Mouse (Mus musculus): Measurements from ENCODE around the gene Scn3b. TPM values are rescaled to one million over a fixed set of nuclear protein-coding genes. Genes with fewer than 3 reads are reported as not detected.

The Scn3b gene
- polyA plus RNA-seq (2016; fragmentation: Nextera tagmentation; extraction: Ambion mirVana): 23.1 and 27.5 TPM in 2 replicates

GRCm38 (mm10) chr9:40269103-40269861, at the start of gene Scn3b:
Gene Scn3b, plus strand, starts transcription at chr9:40269217.
- Histone ChIP-seq H3K9me3 (no peaks in the 10 kb centered on the region), H3K4me1 (peaks cover 24% of the 10 kb centered on the region), H3K4me3 (replicated peaks) (peak within 1 kb of the TSS; percentile 49), H3K27me3 (peaks cover 19% of the 10 kb centered on the region), H3K36me3 (replicated peaks) (no peaks in the 10 kb centered on the region), H3K27ac (peak within 1 kb of the TSS; percentile 11; the same call in 1 of the 2 replicates), H3K9ac (peak within 1 kb of the TSS; percentile 54), H3K4me2 (peak within 1 kb of the TSS; percentile 74)
- under 1% methylated on average over 39 of the region's 42 CpGs for WGBS
- ATAC-seq (ENCODE audit: low FRiP score): peak; percentile 94

DNA sequence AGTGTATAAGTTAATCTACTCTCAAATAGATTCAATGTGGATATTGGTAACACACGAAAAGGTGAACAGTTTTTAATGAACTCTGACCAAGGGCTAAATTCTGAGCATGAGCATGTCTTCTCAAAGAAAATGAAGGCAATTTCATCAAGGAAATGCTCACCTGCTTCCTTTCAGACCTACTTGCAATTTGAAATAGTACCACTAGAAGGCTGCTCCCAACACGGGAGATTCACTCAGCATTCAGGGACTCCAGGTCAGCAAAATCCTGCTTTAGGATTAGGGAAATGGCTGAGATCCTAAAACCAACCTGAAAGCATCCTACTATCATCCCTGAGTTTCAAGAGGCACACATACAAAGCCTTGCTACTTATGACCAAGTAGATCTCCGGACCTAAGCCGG, 44.7 kb upstream of the Scn3b start:
- no peak for ATAC-seq (ENCODE audit: low FRiP score)
- WGBS: 73% methylated on average over 4 of the region's 4 CpGs

GRCm38 (mm10) chr9:40227874-40228789, 40.9 kb upstream of the Scn3b start:
- Histone ChIP-seq H3K27me3 (no peaks in the 10 kb centered on the region; the same call in 1 of the 2 replicates), H3K27ac (no peak overlapping the region), H3K9me3 (no peaks in the 10 kb centered on the region), H3K4me3 (replicated peaks) (no peak overlapping the region), H3K9ac (no peak overlapping the region), H3K4me2 (no peak overlapping the region), H3K4me1 (no peaks in the 10 kb centered on the region; the same call in 1 of the 2 replicates), H3K36me3 (replicated peaks) (no peaks in the 10 kb centered on the region)
- ATAC-seq (ENCODE audit: low FRiP score): peak; percentile 83
- 76% methylated on average over 10 of the region's 10 CpGs for WGBS

More for the DNA sequence above, 44.7 kb upstream of the Scn3b start:
- Histone ChIP-seq H3K9me3 (no peaks in the 10 kb centered on the region), H3K9ac (no peak overlapping the region), H3K36me3 (replicated peaks) (no peaks in the 10 kb centered on the region), H3K4me3 (replicated peaks) (no peak overlapping the region), H3K27me3 (no peaks in the 10 kb centered on the region), H3K4me2 (no peak overlapping the region), H3K27ac (no peak overlapping the region), H3K4me1 (no peaks in the 10 kb centered on the region; the same call in 1 of the 2 replicates)

- H3K27ac ChIP-seq: no peak overlapping the region
- no peak for ATAC-seq (ENCODE audit: low FRiP score)
- no peak overlapping the region for H3K4me2 ChIP-seq
- no peak overlapping the region for H3K4me3 ChIP-seq (replicated peaks)
- no peaks in the 10 kb centered on the region for H3K36me3 ChIP-seq (replicated peaks)
- no peaks in the 10 kb centered on the region; the same call in 1 of the 2 replicates for H3K27me3 ChIP-seq
- WGBS: 34% methylated on average over 6 of the region's 6 CpGs
- no peak overlapping the region for H3K9ac ChIP-seq
- H3K4me1 ChIP-seq: no peaks in the 10 kb centered on the region; the same call in 1 of the 2 replicates
- no peaks in the 10 kb centered on the region for H3K9me3 ChIP-seq
Measured at GRCm38 (mm10) chr9:40228804-40229331, 40.1 kb upstream of the Scn3b start.

DNA sequence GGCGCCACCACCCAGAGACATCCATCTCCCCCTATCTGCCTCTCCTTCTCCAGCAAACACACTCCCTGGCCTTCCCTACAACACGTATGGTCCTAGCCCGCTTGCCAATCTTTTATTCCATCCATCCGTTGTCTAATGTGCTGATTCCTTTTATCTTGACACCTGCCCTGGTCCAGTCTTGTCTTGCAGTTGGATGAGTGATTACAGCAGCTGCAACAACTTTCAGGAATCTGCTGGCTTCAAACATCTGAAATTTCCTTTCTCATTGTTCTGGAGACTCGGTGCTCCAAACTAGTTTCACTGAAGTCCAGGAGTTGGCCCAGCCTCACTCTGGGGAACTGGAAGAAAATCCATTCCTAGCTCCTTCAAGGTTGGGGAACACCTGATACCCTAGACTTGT, 39.5 kb upstream of the Scn3b start:
- H3K4me2 ChIP-seq: no peak overlapping the region
- no peaks in the 10 kb centered on the region; the same call in 1 of the 2 replicates for H3K4me1 ChIP-seq
- H3K9me3 ChIP-seq: no peaks in the 10 kb centered on the region
- no peak for ATAC-seq (ENCODE audit: low FRiP score)
- H3K4me3 ChIP-seq (replicated peaks): no peak overlapping the region
- 65% methylated on average over 5 of the region's 5 CpGs for WGBS
- no peaks in the 10 kb centered on the region for H3K36me3 ChIP-seq (replicated peaks)
- H3K27ac ChIP-seq: no peak overlapping the region
- H3K9ac ChIP-seq: no peak overlapping the region
- H3K27me3 ChIP-seq: no peaks in the 10 kb centered on the region; the same call in 1 of the 2 replicates

- H3K9me3 ChIP-seq: no peaks in the 10 kb centered on the region
- H3K4me1 ChIP-seq: no peaks in the 10 kb centered on the region; the same call in 1 of the 2 replicates
- ATAC-seq (ENCODE audit: low FRiP score): no peak
- no peak overlapping the region for H3K9ac ChIP-seq
- no peak overlapping the region for H3K4me2 ChIP-seq
- H3K36me3 ChIP-seq (replicated peaks): no peaks in the 10 kb centered on the region
- H3K4me3 ChIP-seq (replicated peaks): no peak overlapping the region
- WGBS: 86% methylated on average over 3 of the region's 3 CpGs
- no peak overlapping the region for H3K27ac ChIP-seq
- no peaks in the 10 kb centered on the region; the same call in 1 of the 2 replicates for H3K27me3 ChIP-seq
Measured at GRCm38 (mm10) chr9:40231019-40231418, 38.0 kb upstream of the Scn3b start.

DNA sequence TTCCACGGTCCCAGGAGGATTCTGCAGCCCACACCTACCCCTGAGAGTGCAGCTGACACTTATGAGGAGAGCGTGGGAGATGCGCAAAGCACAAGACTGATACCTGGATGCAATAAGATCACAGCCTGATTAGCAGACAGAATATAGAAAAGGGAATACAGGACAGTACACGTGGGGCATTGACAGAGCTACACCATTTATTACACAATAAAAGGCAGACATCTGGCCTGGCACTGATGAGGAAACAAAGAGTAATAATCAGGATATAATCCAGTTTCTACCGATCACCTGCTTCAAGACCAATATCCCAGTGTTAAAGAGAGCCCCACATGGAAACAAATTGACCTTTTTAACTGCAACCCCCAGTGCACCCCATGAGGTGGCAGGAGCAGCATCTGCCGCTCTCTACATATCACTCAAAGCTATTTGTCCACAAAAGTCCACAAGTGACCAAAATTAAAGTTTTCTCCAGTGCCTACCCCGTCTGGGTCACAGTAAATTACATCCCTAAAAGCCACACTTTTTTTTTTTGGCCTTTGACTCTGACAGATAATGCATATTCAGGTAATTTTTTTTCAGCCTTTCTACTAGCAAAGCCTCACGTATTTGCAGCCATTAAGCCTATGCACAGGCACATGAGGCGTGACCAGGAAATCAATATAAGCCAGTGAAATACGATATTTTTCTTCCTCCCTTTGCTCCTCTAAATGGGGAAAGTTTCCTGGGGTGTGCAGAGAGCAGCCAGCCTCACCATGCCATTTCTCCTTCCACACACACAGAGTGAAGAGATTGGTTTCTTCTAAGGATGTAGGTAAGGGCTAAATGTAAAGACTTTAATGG, 34.6 kb upstream of the Scn3b start:
- H3K4me3 ChIP-seq (replicated peaks): no peak overlapping the region
- no peak for ATAC-seq (ENCODE audit: low FRiP score)

DNA sequence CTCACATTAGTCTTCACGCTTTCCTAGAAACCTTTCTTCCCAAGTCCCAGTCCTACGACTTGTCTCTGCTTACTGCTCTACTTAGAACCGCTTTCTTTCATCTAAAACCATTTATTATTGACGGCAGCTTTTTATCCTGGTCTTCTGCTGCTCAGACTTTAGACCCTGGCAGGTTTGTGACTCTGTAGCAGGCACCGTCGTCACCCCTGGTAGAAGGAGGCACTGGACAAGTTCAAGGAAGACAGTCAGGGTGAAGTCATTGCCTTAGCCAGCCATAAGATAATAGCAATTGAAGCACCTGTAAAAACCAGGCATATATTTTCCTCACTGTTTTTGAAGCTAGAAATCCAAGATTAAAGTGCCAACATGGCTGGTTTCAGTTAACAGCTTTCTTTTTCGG, 33.8 kb upstream of the Scn3b start:
- Histone ChIP-seq H3K4me2 (no peak overlapping the region), H3K9ac (no peak overlapping the region), H3K4me1 (no peaks in the 10 kb centered on the region), H3K36me3 (replicated peaks) (no peaks in the 10 kb centered on the region), H3K27me3 (no peaks in the 10 kb centered on the region; the same call in 1 of the 2 replicates), H3K9me3 (no peaks in the 10 kb centered on the region), H3K27ac (no peak overlapping the region), H3K4me3 (replicated peaks) (no peak overlapping the region)
- ATAC-seq (ENCODE audit: low FRiP score): no peak
- WGBS: 86% methylated on average over 7 of the region's 7 CpGs

More for the DNA sequence above, 34.6 kb upstream of the Scn3b start:
- no peaks in the 10 kb centered on the region; the same call in 1 of the 2 replicates for H3K4me1 ChIP-seq
- whole genome bisulfite sequencing: 68% methylated on average over 10 of the region's 10 CpGs
- no peak overlapping the region for H3K9ac ChIP-seq
- no peak overlapping the region for H3K4me2 ChIP-seq
- H3K36me3 ChIP-seq (replicated peaks): no peaks in the 10 kb centered on the region
- no peaks in the 10 kb centered on the region for H3K9me3 ChIP-seq
- H3K27ac ChIP-seq: no peak overlapping the region
- H3K27me3 ChIP-seq: no peaks in the 10 kb centered on the region; the same call in 1 of the 2 replicates

DNA sequence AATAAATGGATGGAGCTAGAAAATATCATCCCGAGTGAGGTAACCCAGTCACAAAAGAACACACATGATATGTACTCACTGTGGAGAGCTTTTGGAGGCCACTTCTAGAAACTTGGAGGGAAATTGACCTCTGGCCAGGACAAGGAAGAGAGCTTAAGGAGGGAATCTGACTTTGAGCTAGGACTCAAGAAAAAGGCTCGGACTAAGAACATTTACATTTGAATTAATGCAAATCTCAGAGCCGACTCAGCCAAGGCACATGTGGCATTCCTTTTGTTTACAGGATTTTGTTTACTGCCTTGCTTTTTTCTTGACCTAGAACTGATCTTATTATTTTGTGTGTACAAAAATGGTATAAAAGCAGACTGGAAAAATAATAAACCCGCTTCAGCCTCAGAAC, 29.3 kb upstream of the Scn3b start:
- H3K4me2 ChIP-seq: no peak overlapping the region
- no peak overlapping the region for H3K27ac ChIP-seq
- H3K9ac ChIP-seq: no peak overlapping the region
- no peak for ATAC-seq (ENCODE audit: low FRiP score)
- no peaks in the 10 kb centered on the region for H3K36me3 ChIP-seq (replicated peaks)
- 0 out of 2 replicates have a peak, but pooled peaks cover 2% of the 10 kb centered on the region for H3K27me3 ChIP-seq
- H3K9me3 ChIP-seq: no peaks in the 10 kb centered on the region
- peaks cover 17% of the 10 kb centered on the region for H3K4me1 ChIP-seq
- WGBS: 15% methylated on average over 4 of the region's 4 CpGs
- no peak overlapping the region for H3K4me3 ChIP-seq (replicated peaks)

DNA sequence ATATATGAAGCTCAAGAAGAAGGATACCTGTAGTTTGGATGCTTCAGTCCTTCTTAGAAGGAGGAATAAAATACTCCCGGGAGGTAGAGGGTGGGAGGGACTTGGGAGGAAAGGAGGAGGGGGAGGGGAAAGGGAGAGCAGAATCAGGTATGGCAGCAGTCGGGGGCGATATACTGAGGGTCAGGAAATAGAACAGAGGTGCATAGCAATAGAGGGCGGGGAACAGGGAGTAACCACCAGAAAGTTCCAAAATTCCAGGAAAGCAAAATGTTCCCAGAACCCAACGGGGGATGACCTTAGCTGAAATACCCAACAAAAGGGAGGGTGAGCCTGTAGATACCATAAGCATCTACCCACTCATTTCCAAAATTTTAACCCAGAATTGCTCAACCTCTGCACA, 28.7 kb upstream of the Scn3b start:
- WGBS: 23% methylated on average over 5 of the region's 5 CpGs
- ATAC-seq (ENCODE audit: low FRiP score): no peak
- Histone ChIP-seq H3K9ac (no peak overlapping the region), H3K9me3 (no peaks in the 10 kb centered on the region), H3K4me1 (peaks cover 17% of the 10 kb centered on the region), H3K27ac (no peak overlapping the region), H3K36me3 (replicated peaks) (no peaks in the 10 kb centered on the region), H3K4me2 (no peak overlapping the region), H3K27me3 (0 out of 2 replicates have a peak, but pooled peaks cover 2% of the 10 kb centered on the region), H3K4me3 (replicated peaks) (no peak overlapping the region)

- Histone ChIP-seq H3K36me3 (replicated peaks) (no peaks in the 10 kb centered on the region), H3K9me3 (no peaks in the 10 kb centered on the region), H3K4me2 (peak overlapping the region; percentile 62), H3K9ac (peak overlapping the region; percentile 61), H3K4me1 (peaks cover 17% of the 10 kb centered on the region), H3K27me3 (0 out of 2 replicates have a peak, but pooled peaks cover 2% of the 10 kb centered on the region), H3K27ac (peak overlapping the region; percentile 80), H3K4me3 (replicated peaks) (peak overlapping the region; percentile 44)
- peak; percentile 89 for ATAC-seq (ENCODE audit: low FRiP score)
- WGBS: 2% methylated on average over 15 of the region's 15 CpGs
Measured at GRCm38 (mm10) chr9:40241223-40241801, 27.7 kb upstream of the Scn3b start.

Data from forebrain, embryonic 12.5 days (tissue).